Mouse (Mus musculus) left cerebral cortex, postnatal 4 days (tissue): Measurements from ENCODE around the gene Slc25a16. TPM values are rescaled to one million over a fixed set of nuclear protein-coding genes. Genes with fewer than 3 reads are reported as not detected.
"Not testable (repeated sequence)": the region's sequence is repeated elsewhere in the genome, so short reads cannot be mapped to it uniquely, and the experiment has no call there.

Experiments used
- DNase-seq: peaks from one replicate; pipeline ENCODE4 v3.0.0-alpha.2; 2022
- intact Hi-C: fragments of 180-260 bp; cut with DNase I; formaldehyde crosslinking; loops from one replicate; pipeline ENCODE4 v1.15.1; 2025
- total RNA-seq, 2 experiments: library from RNA; stranded (reverse); gene quantifications; 2 replicates each; pipeline ENCODE4 v1.2.3; 2021

Slc25a16 gene
- total RNA-seq, 2 experiments from 2014 or later, result 22.1 to 22.6 TPM

DNA sequence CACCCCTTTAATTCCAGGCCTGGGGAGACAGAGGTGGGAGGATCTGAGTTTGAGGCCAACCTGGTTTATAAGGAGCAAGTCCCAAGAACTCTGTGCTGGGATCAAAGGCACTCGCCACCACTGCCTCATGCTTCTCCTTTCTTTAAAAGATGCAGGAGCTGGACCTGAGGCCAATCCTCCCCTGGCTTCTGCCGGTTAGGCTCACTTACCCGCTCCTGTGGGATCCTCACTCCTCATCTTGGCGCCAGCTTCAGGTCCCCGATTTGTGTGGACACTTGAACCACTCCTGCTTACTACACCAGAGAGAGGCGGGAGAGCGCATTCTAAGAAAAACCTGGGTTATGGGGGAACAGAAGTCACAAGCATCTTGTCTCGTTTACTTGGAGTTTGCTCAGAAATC, 18.6 kb upstream of the Slc25a16 start:
- intact Hi-C loops, result no loop called here
- no peak for DNase-seq

DNA sequence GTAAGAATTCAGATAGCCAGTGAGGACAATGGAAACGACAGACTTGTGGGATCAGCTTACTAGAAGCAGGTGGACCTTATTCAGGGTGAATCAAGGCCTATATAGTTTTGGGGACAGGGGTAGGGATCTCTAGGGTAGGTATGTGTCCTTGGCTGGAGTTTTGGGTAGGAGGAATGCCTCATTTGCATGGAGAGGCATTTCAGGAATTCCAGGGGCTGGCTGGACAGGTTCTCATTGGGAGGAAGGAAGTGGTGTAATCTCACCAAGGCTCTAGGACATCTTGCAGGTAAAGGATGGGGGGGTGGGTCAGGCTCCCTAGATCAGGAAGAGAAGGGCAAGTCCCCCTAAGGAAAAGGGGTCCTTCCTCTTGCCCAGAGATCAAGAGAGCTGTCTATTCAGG, 17.6 kb upstream of the Slc25a16 start:
- intact Hi-C loops, result no loop called here
- DNase-seq, result no peak

DNA sequence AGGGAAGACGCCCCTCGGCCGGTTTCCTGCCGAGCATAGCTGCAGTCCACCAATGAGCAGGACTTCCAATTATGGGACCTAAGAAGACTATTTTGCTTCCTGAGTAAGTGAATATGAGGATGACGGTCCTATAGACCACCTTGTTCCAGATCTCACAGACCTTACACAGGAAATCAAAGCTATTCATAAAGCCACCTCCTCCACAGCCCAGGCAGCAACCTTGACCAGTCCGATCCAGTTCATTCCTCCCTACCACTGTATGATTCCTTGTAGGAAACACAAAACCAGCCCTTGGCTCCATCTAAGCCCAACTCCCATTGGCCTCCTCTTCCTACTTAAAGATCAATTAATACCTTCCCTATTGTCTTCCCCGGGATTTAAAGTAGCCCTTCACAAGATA, 14.1 kb upstream of the Slc25a16 start:
- intact Hi-C loops, result no loop called here
- DNase-seq, result no peak

DNA sequence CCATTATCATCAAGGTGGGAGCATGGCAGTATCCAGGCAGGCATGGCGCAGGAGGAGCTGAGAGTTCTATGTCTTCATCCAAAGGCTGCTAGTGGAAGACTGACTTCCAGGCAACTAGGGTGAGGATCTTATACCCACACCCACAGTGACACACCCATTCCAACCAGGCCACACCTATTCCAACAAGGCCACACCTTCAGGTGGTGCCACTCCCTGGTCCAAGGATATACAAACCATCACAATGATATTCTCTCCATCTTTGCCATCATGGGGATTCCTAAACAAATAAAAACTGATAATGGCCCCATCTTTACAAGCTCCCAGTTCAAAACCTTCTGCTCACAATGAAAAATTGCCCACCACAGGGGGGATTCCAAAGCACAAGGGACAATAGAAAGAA, 11.5 kb upstream of the Slc25a16 start, which contains the start of gene Tet1:
Gene Tet1, minus strand, starts transcription at position 101 of the 400 bp plus-strand sequence.
- DNase-seq, result not testable (repeated sequence)

DNA sequence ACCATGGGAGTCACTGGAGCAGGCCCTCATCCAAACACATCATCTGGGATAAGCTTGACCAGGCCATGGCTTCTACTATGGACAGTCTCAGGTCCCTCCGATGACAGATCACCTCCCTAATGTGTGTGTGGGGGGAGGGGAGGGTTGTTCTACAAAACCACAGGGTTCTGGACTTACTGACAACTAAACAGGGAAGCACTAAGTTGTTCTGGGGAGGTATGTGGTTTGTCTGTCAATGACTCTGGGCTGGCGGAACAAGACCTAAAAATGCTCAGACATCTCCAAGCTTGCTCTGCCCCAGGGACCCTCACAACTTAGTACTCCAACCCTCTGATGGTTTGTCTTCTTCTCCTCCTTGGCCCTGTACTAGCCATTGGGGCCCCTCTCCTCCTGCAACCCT, 9.3 kb upstream of the Slc25a16 start:
- intact Hi-C loops, result loop anchor here (10.0 kb wide), 1 partner anchor 106 kb away; no protein-coding TSS in a partner anchor
- no peak for DNase-seq

More for the DNA sequence above, 11.5 kb upstream of the Slc25a16 start, which contains the start of gene Tet1:
- intact Hi-C loops, result not testable (repeated sequence)

DNA sequence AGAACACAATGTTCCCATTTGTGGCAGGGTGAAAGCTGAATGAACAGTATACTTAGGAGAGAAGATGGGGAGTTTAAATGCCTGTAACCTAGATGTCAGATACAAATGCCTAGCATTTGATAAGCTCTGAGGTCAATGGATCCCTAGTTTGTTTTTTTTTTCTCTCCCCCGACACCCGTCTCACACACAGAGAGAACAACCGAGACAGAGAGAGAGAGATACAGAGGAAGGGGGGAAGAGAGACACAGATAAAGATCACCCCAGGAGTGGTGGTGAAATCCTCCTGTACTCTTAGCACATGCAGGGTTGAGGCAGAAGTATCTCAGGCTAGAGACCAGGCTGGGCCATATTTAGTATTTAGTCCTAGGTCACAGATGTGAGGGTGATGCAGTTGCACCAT, 1.4 kb upstream of the Slc25a16 start:
- DNase-seq, result no peak
- intact Hi-C loops, result loop anchor here (10.0 kb wide), 1 partner anchor 114 kb away; no protein-coding TSS in a partner anchor

DNA sequence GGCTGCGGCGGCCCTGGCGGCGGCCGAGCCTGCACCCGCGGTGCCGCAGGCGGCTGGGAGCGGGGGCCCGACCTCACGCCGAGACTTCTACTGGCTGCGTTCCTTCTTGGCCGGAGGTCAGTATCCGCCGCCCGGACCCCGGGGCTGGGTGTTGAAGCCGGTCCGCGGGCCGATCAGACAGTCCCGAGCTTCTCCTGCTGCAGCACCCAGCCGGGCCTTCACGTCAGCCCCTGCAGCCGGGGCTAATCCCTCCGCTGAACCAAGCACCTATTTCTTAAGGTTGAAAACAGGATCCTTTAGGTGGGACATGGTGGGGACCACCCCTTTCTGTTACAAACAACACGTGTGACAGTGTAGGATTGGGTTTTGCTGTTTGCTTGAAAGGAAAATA, 328 bp downstream of the Slc25a16 start:
- no peak for DNase-seq
- intact Hi-C loops, result no loop called here

DNA sequence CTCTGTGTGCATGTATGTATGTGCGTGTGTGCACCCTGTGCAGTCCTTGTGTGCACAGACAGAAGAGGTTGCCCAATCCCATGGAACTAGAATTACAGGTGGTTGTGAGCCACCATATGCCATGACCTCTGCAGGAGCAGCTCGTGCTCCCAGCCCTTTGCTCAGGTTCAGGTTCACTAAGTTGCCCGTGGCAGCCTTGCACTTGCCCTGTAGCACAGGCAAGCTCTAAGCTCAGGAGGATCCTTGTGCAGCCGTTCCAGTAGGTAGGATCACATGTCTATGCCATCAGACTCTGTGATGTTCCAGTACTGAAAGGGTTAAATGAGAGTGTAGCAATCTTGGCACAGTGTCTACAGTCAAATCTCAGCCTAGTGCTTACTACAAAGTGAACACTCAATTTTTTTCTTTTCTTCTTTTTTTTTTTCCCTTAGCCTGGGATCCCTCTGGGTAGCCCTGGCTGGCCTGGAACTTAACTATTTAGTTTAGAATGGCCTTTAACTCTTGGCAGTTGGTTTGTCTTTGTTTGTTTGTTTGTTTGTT, 3.7 kb downstream of the Slc25a16 start:
- intact Hi-C loops, result no loop called here
- DNase-seq, result no peak

DNA sequence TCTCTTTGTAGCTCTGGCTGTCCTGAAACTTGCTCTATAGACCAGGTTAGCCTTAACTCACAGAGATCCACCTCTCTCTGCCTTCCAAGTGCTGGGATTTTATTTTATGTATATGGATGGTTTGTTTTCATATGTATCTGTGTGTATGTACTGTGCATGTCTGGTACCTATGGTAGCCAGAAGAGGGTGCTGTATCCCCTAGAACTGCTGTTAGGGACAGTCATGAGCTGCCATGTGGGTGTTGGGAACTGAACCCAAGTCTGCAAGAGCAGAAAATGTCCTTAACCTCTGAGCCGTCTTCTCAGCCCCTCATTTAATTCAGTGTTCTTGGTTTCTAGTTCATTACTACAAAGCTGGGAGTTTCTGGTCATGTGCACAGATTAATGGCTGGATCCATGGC, 11.9 kb downstream of the Slc25a16 start:
- intact Hi-C loops, result no loop called here
- DNase-seq, result no peak

DNA sequence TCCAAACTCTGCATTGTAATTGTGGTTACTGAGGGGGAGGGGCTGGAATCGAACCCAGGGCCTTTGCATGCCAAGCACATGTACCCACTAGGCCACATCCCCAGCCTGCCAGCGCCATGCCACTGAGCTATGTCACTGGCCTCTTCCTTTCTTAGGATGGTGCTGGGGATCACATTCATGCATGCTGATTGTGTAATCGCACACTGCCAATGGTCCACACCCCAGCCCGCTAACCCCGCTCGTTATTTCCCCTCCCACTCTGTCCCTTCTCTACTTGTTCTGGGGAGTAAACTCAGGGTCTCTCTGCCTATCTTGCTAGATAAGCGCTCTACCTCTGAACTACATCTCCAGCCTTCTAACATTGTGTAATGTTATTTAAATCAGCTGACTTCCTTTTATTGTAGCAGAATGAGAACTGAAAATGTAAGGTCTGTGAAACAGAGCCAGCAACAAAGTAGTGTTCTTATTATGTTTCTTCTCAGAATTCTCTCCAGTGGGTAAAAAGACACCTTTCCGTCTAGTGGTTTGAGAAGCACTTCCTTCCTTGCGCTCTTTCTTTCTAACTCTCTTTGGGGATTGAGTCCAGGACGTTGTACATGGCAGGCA, 24.6 kb downstream of the Slc25a16 start:
- intact Hi-C loops, result no loop called here
- no peak for DNase-seq

DNA sequence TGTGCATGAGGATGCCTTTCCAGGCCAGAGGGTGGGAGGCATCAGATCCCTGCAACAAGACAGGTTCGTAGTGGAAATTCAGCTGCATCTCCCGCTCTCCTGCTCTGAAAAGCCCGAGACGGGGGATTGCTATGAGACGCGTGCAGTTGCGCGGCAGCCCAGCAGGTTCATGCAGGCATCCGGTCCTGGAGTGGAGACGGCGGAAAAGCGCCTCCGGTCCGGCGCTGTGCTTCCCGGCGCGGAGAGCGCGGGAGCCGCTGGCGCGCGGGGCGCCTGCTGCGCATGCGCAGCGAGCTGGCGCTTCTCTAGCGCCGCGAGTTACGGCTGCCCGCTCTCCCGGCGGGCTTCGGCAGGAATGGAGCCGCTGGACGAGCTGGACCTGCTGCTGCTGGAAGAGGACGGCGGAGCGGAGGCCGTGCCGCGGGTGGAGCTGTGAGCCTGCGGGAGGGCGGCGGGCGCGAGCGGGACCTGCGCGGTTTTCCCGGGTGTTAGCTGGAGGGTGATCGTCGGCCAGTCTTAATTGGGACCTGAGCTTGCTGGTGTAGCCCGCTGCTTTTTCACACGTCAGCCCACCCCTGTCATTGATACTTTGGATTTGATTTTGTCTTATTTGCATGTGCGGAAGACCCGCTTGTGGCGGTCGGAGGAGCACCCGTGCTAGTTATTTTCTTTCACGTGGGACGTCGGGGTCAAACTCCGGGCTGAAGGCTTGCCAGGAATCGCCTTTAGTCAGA, 26.5 kb downstream of the Slc25a16 start, which contains the start of gene Dna2:
Gene Dna2, plus strand, starts transcription at position 289 of the 734 bp plus-strand sequence.
- peak; percentile 73 for DNase-seq
- intact Hi-C loops, result no loop called here

DNA sequence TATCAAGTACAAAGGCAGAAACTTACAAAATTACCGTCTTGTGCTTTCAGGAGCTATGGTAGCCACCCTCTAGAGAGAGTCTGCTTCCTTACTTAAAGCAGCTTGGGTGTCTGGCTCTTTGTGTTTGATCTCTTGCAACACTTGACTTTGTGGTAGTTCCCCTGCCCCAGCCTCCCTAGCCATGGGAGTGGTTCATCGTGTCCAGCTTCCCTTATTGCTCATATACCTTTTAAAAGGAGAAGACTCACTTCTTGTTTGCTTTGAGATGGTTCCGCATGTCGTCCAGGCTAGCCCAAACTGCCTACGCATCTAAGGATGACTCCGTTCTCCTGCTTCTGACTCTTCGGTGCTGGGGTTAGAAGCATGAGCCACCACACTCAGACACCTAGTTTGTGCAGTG, 28.1 kb downstream of the Slc25a16 start:
- intact Hi-C loops, result no loop called here
- DNase-seq, result no peak

DNA sequence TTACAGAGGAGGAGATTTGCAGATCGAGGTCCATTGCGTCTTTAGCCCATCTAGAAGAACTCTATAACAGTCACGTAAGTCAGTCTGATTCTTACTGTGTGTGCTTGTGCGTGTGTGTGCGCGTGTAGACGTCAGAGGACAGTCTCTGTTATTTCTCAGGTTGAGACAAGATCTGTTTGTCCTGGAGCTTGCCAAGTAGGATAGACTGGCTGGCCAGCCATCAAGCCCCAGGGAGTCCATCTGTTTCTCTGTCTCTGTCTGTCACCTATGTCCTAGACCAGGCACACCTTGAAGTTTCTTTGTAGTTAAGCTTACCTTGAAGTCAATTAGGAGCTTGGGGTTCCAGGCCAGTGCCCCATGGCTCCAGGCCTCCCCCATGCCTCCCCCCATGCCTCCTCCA, 43.5 kb downstream of the Slc25a16 start:
- DNase-seq, result no peak

DNA sequence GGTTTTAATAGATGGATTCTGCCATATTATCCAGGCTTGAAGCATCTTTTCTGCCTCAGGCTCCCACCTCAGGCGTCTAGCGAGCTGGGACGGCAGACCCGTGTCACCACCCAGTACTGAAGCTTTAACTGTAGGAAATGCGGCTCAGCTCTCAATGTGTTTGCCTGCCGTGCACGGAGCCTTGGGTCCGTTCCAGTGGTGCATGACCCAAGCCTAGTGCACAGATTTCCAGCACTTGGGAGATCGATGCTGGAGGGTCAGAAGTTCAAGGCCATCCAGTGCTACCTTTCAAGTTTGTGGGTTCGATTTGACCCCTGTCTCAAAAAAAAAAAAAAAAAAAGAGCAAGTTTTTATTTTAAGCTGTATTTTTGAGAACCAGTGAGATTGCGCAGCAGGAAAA, 45.4 kb downstream of the Slc25a16 start:
- no peak for DNase-seq
- intact Hi-C loops, result no loop called here

More for the DNA sequence above, 43.5 kb downstream of the Slc25a16 start:
- intact Hi-C loops, result no loop called here

DNA sequence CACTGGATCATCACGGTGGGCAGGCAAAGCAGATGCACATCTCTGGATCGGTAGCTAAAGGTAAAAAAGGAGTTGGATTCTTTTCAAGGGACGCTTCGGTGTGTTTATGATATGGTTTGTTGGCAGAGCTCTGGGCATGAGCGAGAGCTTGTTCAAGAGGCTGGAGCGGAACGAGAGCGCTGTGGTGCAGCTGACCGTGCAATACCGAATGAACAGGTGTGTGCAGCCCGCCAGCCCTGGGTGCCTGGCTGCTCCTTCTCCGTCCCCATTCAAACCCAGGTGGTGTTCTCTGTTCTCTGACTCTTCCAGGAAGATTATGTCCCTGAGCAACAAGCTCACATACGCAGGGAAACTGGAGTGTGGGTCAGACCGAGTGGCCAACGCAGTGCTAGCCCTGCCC, 45.9 kb downstream of the Slc25a16 start:
- no peak for DNase-seq
- intact Hi-C loops, result no loop called here

DNA sequence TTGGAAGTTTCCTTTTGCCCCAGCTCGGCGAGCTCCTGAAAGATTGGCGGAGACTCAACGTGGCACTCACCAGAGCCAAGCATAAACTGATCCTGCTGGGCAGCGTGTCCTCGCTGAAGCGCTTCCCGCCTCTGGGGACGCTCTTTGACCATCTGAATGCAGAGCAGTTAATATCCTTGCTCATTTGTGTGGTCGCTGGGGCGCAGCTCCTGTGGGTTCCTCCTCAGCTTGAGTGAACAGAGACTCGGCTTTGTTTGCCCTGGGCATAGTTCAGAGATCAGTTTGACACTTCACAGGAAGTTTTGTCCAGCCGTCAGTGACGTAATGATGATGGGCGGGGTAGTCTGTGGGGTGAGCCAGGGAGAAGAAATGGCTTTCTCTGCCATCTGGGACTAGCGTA, 51.4 kb downstream of the Slc25a16 start:
- peak; percentile 49 for DNase-seq
- intact Hi-C loops, result no loop called here

DNA sequence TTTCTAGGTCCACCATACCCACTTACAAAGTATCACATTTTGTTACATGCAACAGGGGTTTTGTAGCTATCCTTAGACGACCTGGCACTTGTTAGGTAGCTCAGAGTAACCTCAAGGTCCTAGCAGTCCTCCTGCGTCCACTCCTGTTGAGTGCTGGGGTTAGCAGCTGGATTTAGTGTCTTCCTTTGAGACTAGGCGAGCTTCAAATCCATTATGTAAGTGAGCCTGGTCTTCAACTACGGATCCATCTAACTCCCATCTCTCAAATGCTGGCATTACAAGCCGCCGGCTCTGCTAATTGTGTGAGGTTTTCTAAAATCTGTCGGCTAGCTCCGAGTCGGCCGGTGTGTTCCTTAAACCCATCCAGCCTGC, 59.2 kb downstream of the Slc25a16 start:
- no peak for DNase-seq
- intact Hi-C loops, result no loop called here

DNA sequence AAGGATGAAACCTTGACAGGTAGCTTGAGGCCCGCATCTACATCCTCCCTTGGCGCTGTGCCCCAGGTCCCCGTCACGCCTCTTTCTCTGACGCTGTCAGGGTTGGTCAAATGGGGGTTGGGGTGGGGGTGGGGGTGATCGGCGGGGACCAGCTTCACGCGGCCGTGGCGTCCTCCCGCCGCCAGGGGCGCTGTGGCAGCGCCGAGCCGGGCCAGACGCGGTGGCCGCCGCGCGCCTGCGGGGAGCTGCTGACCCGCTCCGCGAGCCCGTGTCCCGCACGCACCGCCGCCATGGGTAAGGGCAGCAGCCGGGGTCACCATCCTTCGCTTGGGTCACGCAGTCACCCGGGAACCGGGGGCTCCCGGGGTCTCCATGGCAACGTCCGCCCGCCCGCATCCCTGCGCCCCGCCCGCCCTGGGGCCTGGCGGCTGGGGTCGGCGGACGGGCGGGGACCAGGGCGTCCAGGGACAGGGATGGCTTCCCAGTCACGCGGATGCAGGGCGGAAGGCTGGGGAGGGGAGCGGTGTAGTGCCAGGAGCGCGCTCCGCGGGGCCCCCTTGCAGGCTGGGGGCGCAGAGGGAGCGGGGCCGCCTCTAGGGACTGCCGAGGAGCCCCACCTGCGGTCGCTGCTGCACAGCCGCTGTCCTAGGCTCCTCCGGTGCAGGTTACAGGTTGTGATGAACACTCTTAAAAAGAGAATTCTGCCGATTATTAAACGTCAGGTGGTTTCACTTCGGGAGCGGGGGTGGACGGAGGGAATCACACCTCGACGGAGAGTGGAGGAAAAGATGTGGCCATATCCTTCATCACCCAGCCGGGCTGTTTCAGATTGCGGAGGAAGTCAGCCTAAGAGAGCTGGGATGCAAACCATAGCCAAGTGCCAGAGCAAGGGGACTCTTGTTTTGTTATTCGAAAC, 59.9 kb downstream of the Slc25a16 start, which contains the start of gene Rufy2:
Gene Rufy2, plus strand, starts transcription at position 185 of the 916 bp plus-strand sequence.
- DNase-seq, result peak; percentile 95
- intact Hi-C loops, result no loop called here

DNA sequence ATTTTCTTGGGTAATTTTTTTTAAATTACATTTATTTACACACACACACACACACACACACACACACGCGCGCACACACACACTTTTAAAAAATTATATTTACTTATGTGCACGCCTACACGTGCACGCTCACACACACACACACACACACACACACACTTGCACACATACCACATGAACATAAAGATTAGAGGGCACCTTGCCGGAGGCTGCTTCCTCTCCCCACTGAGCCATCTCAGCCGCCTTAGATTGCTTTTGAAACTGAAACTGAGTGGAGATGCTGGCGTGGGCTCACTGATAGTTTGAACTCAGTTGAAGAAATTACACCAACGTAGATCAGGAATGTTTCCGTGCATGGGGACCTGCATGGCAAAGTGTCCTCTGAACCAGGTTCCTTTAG, 63.6 kb downstream of the Slc25a16 start:
- DNase-seq, result no peak
- intact Hi-C loops, result no loop called here

DNA sequence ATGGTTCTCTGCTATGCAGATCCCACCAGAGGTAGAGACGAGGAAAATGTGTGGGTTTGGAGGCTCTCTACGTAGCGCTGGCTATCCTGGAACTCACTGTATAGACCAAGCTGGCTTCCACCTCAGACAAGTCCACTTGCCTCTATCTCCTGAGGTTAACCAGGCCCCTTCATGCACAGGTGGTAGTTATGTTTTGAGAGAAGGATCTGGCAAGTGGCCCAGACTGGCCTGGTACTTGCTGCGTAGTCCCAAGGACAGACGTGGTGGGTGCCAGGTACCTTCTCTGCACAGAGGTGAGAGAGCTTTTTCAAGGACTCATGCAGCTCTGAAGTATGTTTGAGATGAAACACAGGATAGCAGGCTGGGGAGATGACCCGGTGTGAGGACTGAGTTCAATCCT, 64.1 kb downstream of the Slc25a16 start:
- intact Hi-C loops, result no loop called here
- no peak for DNase-seq

DNA sequence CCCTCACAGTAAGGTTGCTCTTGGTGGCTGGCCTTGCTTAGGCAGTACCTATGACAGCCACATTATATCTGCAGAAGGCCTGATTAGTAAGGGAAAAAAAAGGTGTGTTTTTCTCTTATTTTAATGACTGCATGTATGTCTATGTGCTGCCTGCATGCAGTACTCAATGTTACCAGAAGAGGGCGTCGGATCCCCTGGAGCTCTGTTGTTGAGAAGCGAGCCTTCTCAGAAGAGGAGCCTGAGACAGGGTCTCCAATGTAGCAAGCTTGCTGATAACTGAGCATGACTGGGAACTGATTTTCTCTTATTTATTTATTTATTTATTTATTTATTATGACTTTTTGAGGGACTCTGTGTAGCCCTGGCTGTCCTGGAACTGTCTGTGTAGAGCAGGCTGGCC, 66.9 kb downstream of the Slc25a16 start:
- peak; percentile 42 for DNase-seq
- intact Hi-C loops, result no loop called here
